Mouse (Mus musculus): ENCODE data around the gene Gm21887.
"Not testable (repeated sequence)": the region's sequence is repeated elsewhere in the genome, so short reads cannot be mapped to it uniquely, and the experiment has no call there.

- peak; percentile 81 for TF ChIP-seq CTCF (IDR thresholded peaks at IDR 0.05; ENCODE audit: low read depth, low read length)
- TF ChIP-seq POLR2A (IDR thresholded peaks at IDR 0.05; ENCODE audit: borderline replicate concordance, low read depth, low read length) = not testable (repeated sequence)
Observed at GRCm38 (mm10) chrX:170019954-170020689, 10.7 kb downstream of the Gm21887 start.

Measured in bone marrow macrophage, adult 2 months (primary cell).